Mouse (Mus musculus) G1E (cell line): Measurements from ENCODE around the gene Rad18.

Experiments
- CTCF ChIP-seq: IDR thresholded peaks from 2 replicates; pipeline ENCODE4 v1.5.1; 2012; ENCODE audit warnings: low read depth, low read length, inconsistent platforms, mixed read lengths
- GATA1 ChIP-seq: IDR thresholded peaks from 2 replicates; pipeline ENCODE4 v1.6.1; 2012; ENCODE audit warnings: borderline replicate concordance, low read length, inconsistent platforms, mixed read lengths
- POLR2AphosphoS5 ChIP-seq: IDR thresholded peaks from 2 replicates; pipeline ENCODE4 v1.6.1; 2012; ENCODE audit warnings: low read depth, low read length, inconsistent platforms; ENCODE audit not compliant: insufficient replicate concordance

DNA sequence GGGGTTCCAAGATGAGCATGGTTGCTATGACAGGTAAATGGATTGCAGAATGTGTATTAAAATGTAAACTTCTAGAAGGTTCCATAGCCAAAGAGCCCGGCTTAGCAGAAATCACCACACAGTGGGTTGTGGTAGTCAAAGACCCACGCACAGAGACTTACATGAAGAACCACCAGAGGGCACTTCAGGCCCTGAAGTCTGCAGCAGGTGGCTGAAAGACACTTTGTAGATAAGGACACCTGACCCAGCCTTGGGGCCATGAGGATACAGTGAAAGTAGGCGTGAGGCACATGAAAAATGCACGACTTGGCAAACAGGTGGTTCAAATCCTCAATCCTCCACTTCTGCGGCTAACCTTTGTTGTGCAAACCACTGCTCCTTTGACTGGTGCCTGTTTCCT lies 20.7 kb upstream of the Rad18 start:
- TF ChIP-seq CTCF (no peak), GATA1 (no peak), POLR2AphosphoS5 (no peak)
